ENCODE assay signal across 29 mouse cellular contexts in the genomic region with DNA sequence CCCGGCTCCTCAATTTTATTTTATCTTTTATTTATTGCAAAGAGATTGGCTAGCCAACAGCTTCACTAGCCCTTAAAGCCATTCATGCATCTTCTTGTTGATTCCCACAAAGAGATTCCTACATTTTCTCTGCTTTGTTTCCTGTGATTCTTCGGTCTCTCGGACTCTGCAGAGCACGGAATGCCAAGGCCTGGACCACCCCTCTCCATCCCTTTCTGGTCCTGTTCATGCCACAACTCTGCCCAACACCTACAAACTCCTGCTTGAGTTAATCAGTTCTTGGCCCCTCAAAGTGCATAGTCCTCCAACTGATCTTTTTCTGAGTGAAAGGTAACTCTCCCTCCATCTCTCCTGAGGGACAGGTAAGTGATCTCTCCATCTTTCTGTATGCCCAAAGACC. TPM values are rescaled to one million over a fixed set of nuclear protein-coding genes. Genes with fewer than 3 reads are reported as not detected.
"Had no signal": no experiment of that assay in that cellular context is flagged by ENCODE, and none has a peak within 500 bp of the region (broad histone marks: within the 10 kb centered on the region; RNA-seq: fewer than 3 reads in every experiment).

No protein-coding gene starts in this region.

- H3K9me3 ChIP-seq: embryonic facial prominence, embryonic 10.5 days; embryonic facial prominence, embryonic 12.5 days; embryonic facial prominence, embryonic 13.5 days; embryonic facial prominence, embryonic 15.5 days; forebrain, embryonic 10.5 days; forebrain, embryonic 12.5 days; forebrain, embryonic 13.5 days; forebrain, embryonic 15.5 days had no signal

- DNase-seq: cerebellum, adult 2 months; cerebellum, adult 8-10 months; cerebellum, adult 9-10 months; cerebellum, adult 9-11 months; cerebellum, postnatal 10 days; cerebellum, postnatal 14 days; cerebellum, postnatal 25 days; cerebellum, postnatal 36 days; embryo, embryonic 11 days; forebrain, postnatal 0 days; gastrocnemius, adult 2 months; gastrocnemius, postnatal 10 days; gastrocnemius, postnatal 14 days; gastrocnemius, postnatal 25 days; gastrocnemius, postnatal 36 days; heart, adult 2 months had no signal

- H3K36me3 ChIP-seq: embryonic facial prominence, embryonic 10.5 days; embryonic facial prominence, embryonic 12.5 days; embryonic facial prominence, embryonic 13.5 days; embryonic facial prominence, embryonic 15.5 days; forebrain, embryonic 10.5 days; forebrain, embryonic 12.5 days; forebrain, embryonic 15.5 days had no signal

- H3K4me1 ChIP-seq: embryonic facial prominence, embryonic 10.5 days; embryonic facial prominence, embryonic 12.5 days; embryonic facial prominence, embryonic 15.5 days had no signal

- H3K4me3 ChIP-seq: embryonic facial prominence, embryonic 10.5 days; embryonic facial prominence, embryonic 12.5 days; embryonic facial prominence, embryonic 13.5 days; embryonic facial prominence, embryonic 15.5 days; erythroblast, embryonic 14.5 days; forebrain, embryonic 10.5 days; forebrain, embryonic 12.5 days; forebrain, embryonic 13.5 days; forebrain, embryonic 15.5 days; gastrocnemius, adult 2 months; heart, adult 2 months had no signal

- H3K27ac ChIP-seq: embryonic facial prominence, embryonic 10.5 days; embryonic facial prominence, embryonic 12.5 days; embryonic facial prominence, embryonic 13.5 days; embryonic facial prominence, embryonic 15.5 days; forebrain, embryonic 10.5 days; forebrain, embryonic 12.5 days; forebrain, embryonic 13.5 days; forebrain, embryonic 15.5 days; gastrocnemius, adult 2 months; heart, adult 2 months had no signal

- H3K27me3 ChIP-seq: embryonic facial prominence, embryonic 12.5 days; embryonic facial prominence, embryonic 13.5 days; embryonic facial prominence, embryonic 15.5 days; forebrain, embryonic 12.5 days; forebrain, embryonic 13.5 days; forebrain, embryonic 15.5 days had no signal

RNA-seq across cellular contexts. Expression of a gene that starts 59.2 kb away (rescaled TPM):
- total RNA-seq: common myeloid progenitor, adult 5-6 weeks; gastrocnemius, adult 18-20 months; gastrocnemius, adult 2 months; gastrocnemius, adult 8-10 months; gastrocnemius, postnatal 14 days; gastrocnemius, postnatal 25 days; gastrocnemius, postnatal 36 days; granulocyte monocyte progenitor cell, adult 5-6 weeks; heart, adult 2 months had no signal
